Mouse (Mus musculus) bone marrow, adult 2 months (tissue): ENCODE data around the gene Pdcd4.

Experiments
- CTCF ChIP-seq: fragments of 200-500 bp; IDR thresholded peaks from 2 replicates; pipeline ENCODE4 v1.5.1; 2011; ENCODE audit warnings: low read length, control low read depth; ENCODE audit not compliant: control insufficient read depth, insufficient read depth
- POLR2A ChIP-seq: fragments of 200-500 bp; IDR thresholded peaks from 2 replicates; pipeline ENCODE4 v1.6.1; 2011; ENCODE audit warnings: low read depth, mild to moderate bottlenecking, control low read depth, low read length, borderline replicate concordance; ENCODE audit not compliant: control insufficient read depth

GRCm38 (mm10) chr19:53887822-53888221 lies 4.2 kb upstream of the Pdcd4 start:
- TF ChIP-seq CTCF (no peak), POLR2A (no peak)
